Mouse (Mus musculus): ENCODE data around the gene Fam199x. TPM values are rescaled to one million over a fixed set of nuclear protein-coding genes. Genes with fewer than 3 reads are reported as not detected.
A peak's percentile ranks its signal among the peaks of the same experiment; 100 is the strongest.

Fam199x gene
- polyA plus RNA-seq, 1 experiment from 2014 or later = 2.2 TPM

DNA sequence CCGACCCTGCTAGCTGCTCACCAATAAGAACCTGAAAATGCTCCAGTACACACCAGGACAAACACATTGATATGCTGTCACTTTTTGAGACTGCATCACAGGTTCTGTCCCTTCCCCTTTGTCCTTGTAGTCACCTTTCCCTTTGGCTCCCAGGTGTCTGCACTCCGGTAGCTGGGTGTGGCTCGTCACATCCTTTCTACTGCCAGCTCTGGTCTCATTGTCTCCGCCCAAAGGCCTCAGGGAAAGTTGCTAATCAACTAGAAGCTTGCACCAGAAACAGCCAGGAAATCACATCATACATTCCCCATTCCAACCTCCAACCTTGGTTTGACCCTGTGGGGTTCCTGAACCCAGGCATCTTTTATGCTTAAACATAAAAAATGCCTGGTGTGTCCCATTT, 15.1 kb upstream of the Fam199x start:
- Histone ChIP-seq H3K4me1 (replicated peaks; ENCODE audit: control insufficient read depth, insufficient read depth, low read length) (no peaks in the 10 kb centered on the region), H3K27ac (ENCODE audit: low read depth, low read length) (no peak overlapping the region), H3K4me3 (ENCODE audit: low read depth, low read length) (no peak overlapping the region), H3K9me3 (ENCODE audit: control insufficient read depth) (no peaks in the 10 kb centered on the region), H3K36me3 (ENCODE audit: control insufficient read depth, insufficient read depth) (no peaks in the 10 kb centered on the region), H3K27me3 (replicated peaks; ENCODE audit: control insufficient read depth, insufficient read depth, low read length) (no peaks in the 10 kb centered on the region), H3K4me2 (replicated peaks; ENCODE audit: low read depth) (no peak overlapping the region), H3K9ac (ENCODE audit: low read depth, low read length) (no peak overlapping the region)
- ATAC-seq = no peak
- 42% methylated on average over 4 of the region's 4 CpGs for WGBS
- no peak for TF ChIP-seq CTCF (IDR thresholded peaks at IDR 0.05; ENCODE audit: low read depth)

DNA sequence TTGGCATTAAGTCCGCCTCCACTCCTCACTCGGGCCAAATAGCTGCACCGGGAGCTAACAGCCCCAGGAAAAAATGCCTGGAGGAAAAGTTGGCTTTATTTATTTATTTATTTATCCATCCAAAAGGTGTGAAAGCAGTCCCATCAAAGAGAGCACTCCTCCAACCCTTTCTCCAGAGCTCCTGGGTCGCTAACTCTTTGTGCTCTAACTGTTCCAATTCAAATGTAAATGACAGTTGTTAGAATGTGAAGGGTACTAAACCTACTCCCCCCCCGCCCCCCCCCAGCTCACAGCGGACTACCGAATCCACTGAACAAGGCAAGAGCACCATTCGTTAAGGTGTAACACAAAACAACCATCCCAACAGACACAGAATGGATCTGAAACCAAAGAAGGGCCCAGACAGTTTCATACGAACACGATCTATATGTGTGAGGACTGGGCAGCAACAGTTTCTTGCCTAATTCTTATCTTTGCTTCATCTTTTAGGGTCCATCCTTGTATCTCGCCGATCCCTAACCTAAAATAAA, 11.9 kb upstream of the Fam199x start:
- no peaks in the 10 kb centered on the region for H3K27me3 ChIP-seq (replicated peaks; ENCODE audit: control insufficient read depth, insufficient read depth, low read length)
- peak; percentile 3; the same call in 1 of the 2 replicates for ATAC-seq

DNA sequence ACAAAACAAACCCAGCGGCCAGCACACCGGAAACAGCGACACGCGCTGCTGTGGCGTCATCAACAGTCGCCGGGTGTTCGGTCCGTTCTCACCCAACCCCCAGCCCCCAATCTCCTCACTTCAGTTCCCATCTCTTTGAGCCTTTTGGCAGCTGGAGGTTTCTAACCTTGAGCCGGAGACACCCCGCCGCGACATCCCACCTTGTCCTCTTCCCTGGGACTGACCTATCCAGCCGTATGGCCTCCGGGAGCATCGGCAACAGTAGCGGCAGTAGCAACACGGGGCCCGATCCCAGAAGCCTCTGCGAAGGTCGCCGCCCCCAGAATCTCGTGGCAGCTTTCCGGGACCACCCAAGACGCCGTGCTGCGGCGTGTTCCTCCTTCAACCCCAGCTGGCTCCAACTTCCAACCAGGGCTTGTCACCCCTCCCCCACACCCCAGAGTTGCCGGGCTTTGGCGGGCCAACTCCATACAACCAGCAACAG, 11.4 kb upstream of the Fam199x start, which contains the start of gene Slc25a53:
Slc25a53 (minus strand) TSS at position 303 of the 484 bp plus-strand sequence.
- Histone ChIP-seq H3K4me1 (replicated peaks; ENCODE audit: control insufficient read depth, insufficient read depth, low read length) (no peaks in the 10 kb centered on the region), H3K27me3 (replicated peaks; ENCODE audit: control insufficient read depth, insufficient read depth, low read length) (no peaks in the 10 kb centered on the region), H3K9me3 (ENCODE audit: control insufficient read depth) (no peaks in the 10 kb centered on the region), H3K4me3 (ENCODE audit: low read depth, low read length) (peak within 1 kb of the TSS; percentile 55), H3K4me2 (replicated peaks; ENCODE audit: low read depth) (peak within 1 kb of the TSS; percentile 61), H3K27ac (ENCODE audit: low read depth, low read length) (peak within 1 kb of the TSS; percentile 77), H3K36me3 (ENCODE audit: control insufficient read depth, insufficient read depth) (no peaks in the 10 kb centered on the region), H3K9ac (ENCODE audit: low read depth, low read length) (peak within 1 kb of the TSS; percentile 55)
- ATAC-seq = peak; percentile 92
- 29% methylated on average over 31 of the region's 31 CpGs for WGBS
- no peak for TF ChIP-seq CTCF (IDR thresholded peaks at IDR 0.05; ENCODE audit: low read depth)

More for the DNA sequence above, 11.9 kb upstream of the Fam199x start:
- TF ChIP-seq CTCF (IDR thresholded peaks at IDR 0.05; ENCODE audit: low read depth) = no peak
- peak overlapping the region; percentile 77 for H3K27ac ChIP-seq (ENCODE audit: low read depth, low read length)
- H3K36me3 ChIP-seq (ENCODE audit: control insufficient read depth, insufficient read depth) = no peaks in the 10 kb centered on the region
- peak overlapping the region; percentile 61 for H3K4me2 ChIP-seq (replicated peaks; ENCODE audit: low read depth)
- H3K4me3 ChIP-seq (ENCODE audit: low read depth, low read length) = peak overlapping the region; percentile 55
- peak overlapping the region; percentile 46; the same call in 1 of the 2 replicates for H3K9ac ChIP-seq (ENCODE audit: low read depth, low read length)
- no peaks in the 10 kb centered on the region for H3K9me3 ChIP-seq (ENCODE audit: control insufficient read depth)
- WGBS = 15% methylated on average over 12 of the region's 12 CpGs
- H3K4me1 ChIP-seq (replicated peaks; ENCODE audit: control insufficient read depth, insufficient read depth, low read length) = no peaks in the 10 kb centered on the region

DNA sequence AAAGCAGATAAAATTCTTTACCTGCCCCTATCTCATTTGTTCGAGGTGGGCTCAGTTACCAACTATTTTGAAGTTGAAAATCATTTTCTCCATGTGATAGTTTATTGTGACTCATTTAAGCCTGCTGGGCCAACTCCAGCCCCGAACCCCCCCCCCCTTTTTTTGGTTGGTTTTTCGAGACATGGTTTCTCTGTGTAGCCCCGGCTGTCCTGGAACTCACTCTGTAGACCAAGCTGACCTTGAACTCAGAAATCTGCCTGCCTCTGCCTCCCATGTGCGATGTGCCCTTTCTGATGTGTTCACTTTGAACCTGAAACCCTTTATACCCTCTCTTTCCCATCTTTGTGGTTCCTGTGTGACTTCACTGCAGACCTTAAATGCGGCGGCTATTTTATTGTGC, 10.9 kb upstream of the Fam199x start:
- H3K4me1 ChIP-seq (replicated peaks; ENCODE audit: control insufficient read depth, insufficient read depth, low read length) = no peaks in the 10 kb centered on the region
- H3K9me3 ChIP-seq (ENCODE audit: control insufficient read depth) = no peaks in the 10 kb centered on the region
- no peak for ATAC-seq
- no peak overlapping the region for H3K9ac ChIP-seq (ENCODE audit: low read depth, low read length)
- WGBS = 39% methylated on average over 7 of the region's 7 CpGs
- no peak for TF ChIP-seq CTCF (IDR thresholded peaks at IDR 0.05; ENCODE audit: low read depth)
- H3K4me3 ChIP-seq (ENCODE audit: low read depth, low read length) = peak overlapping the region; percentile 55
- no peaks in the 10 kb centered on the region for H3K27me3 ChIP-seq (replicated peaks; ENCODE audit: control insufficient read depth, insufficient read depth, low read length)
- H3K27ac ChIP-seq (ENCODE audit: low read depth, low read length) = no peak overlapping the region
- H3K36me3 ChIP-seq (ENCODE audit: control insufficient read depth, insufficient read depth) = no peaks in the 10 kb centered on the region
- H3K4me2 ChIP-seq (replicated peaks; ENCODE audit: low read depth) = peak overlapping the region; percentile 61

DNA sequence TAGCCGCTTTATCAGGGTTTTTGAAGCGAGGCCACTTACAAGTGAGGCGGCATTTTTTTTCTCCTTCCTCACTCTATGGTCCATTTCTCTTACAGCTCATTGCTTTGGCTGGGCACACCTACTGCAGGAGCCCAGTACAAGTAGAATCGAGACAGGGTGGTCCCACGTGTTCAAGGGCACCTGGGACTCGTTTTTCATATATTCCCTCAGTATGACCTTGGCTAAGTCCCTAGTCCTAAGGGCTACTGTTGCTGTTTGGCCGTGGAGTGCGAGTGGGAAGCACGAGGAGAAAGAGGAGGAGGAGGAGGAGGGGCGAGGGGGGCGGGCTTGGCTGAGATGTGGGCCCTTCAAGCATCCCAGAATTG, 352 bp upstream of the Fam199x start:
- H3K27ac ChIP-seq (ENCODE audit: low read depth, low read length) = no peak overlapping the region
- H3K36me3 ChIP-seq (ENCODE audit: control insufficient read depth, insufficient read depth) = no peaks in the 10 kb centered on the region
- H3K9me3 ChIP-seq (ENCODE audit: control insufficient read depth) = no peaks in the 10 kb centered on the region
- H3K4me3 ChIP-seq (ENCODE audit: low read depth, low read length) = peak overlapping the region; percentile 66
- no peak for TF ChIP-seq CTCF (IDR thresholded peaks at IDR 0.05; ENCODE audit: low read depth)
- WGBS = 21% methylated on average over 10 of the region's 11 CpGs
- ATAC-seq = no peak; the same call in none of the 2 replicates
- no peaks in the 10 kb centered on the region for H3K27me3 ChIP-seq (replicated peaks; ENCODE audit: control insufficient read depth, insufficient read depth, low read length)
- H3K4me2 ChIP-seq (replicated peaks; ENCODE audit: low read depth) = peak overlapping the region; percentile 78
- H3K4me1 ChIP-seq (replicated peaks; ENCODE audit: control insufficient read depth, insufficient read depth, low read length) = no peaks in the 10 kb centered on the region
- H3K9ac ChIP-seq (ENCODE audit: low read depth, low read length) = peak overlapping the region; percentile 66; the same call in 1 of the 2 replicates

DNA sequence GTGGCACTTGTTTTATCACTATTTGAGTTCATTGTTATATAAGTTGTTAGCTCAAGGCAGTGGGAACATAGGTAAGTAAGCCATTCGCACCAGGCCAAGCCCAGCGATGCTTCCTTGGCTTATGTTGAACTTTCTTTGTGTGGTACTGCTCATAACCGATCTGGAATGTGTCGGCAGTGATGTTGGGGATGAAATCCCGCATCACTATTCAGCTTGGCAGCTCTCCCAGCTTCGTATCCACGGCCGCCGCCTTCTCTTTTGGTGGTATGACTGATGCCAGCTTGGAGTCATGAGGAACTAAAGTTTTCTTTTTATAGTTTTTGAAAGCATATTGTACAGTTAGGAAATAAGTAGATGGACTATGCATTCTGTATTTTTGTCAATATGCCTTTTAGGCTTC, 13.8 kb downstream of the Fam199x start:
- no peaks in the 10 kb centered on the region for H3K9me3 ChIP-seq (ENCODE audit: control insufficient read depth)
- H3K4me3 ChIP-seq (ENCODE audit: low read depth, low read length) = no peak overlapping the region
- no peak for TF ChIP-seq CTCF (IDR thresholded peaks at IDR 0.05; ENCODE audit: low read depth)
- no peak overlapping the region for H3K9ac ChIP-seq (ENCODE audit: low read depth, low read length)
- H3K27ac ChIP-seq (ENCODE audit: low read depth, low read length) = no peak overlapping the region
- WGBS = 83% methylated on average over 9 of the region's 9 CpGs
- no peak for ATAC-seq
- no peaks in the 10 kb centered on the region for H3K27me3 ChIP-seq (replicated peaks; ENCODE audit: control insufficient read depth, insufficient read depth, low read length)
- no peaks in the 10 kb centered on the region for H3K36me3 ChIP-seq (ENCODE audit: control insufficient read depth, insufficient read depth)
- H3K4me1 ChIP-seq (replicated peaks; ENCODE audit: control insufficient read depth, insufficient read depth, low read length) = no peaks in the 10 kb centered on the region
- H3K4me2 ChIP-seq (replicated peaks; ENCODE audit: low read depth) = no peak overlapping the region
